Mouse (Mus musculus) fibroblast of lung, adult 2 months (primary cell): ENCODE data around the gene Bpifa5.
"Not testable (repeated sequence)": the region's sequence is repeated elsewhere in the genome, so short reads cannot be mapped to it uniquely, and the experiment has no call there.

ENCODE experiments used
- DNase-seq: peaks from one replicate; pipeline ENCODE4 v3.0.0-alpha.2; 2011; ENCODE audit warnings: low read depth

The Bpifa5 gene

GRCm38 (mm10) chr2:154162307-154162706, at the start of gene Bpifa5:
Gene Bpifa5, plus strand, starts transcription at chr2:154162607.
- no peak for DNase-seq

- DNase-seq: no peak
Observed at GRCm38 (mm10) chr2:154117381-154117780, 45.0 kb upstream of the Bpifa5 start.

GRCm38 (mm10) chr2:154130120-154130519, 32.3 kb upstream of the Bpifa5 start, which contains the start of gene Bpifa3:
Gene Bpifa3, plus strand, starts transcription at chr2:154130336.
- no peak for DNase-seq

GRCm38 (mm10) chr2:154142580-154142979, 19.8 kb upstream of the Bpifa5 start, which contains the start of gene Bpifa1:
Gene Bpifa1, plus strand, starts transcription at chr2:154142880.
- DNase-seq: no peak

GRCm38 (mm10) chr2:154143735-154144134, 18.7 kb upstream of the Bpifa5 start:
- no peak for DNase-seq

GRCm38 (mm10) chr2:154147496-154147895, 14.9 kb upstream of the Bpifa5 start:
- no peak for DNase-seq

GRCm38 (mm10) chr2:154158433-154158832, 4.0 kb upstream of the Bpifa5 start:
- DNase-seq: no peak

- no peak for DNase-seq
Observed at GRCm38 (mm10) chr2:154163306-154163705, 899 bp downstream of the Bpifa5 start.

- DNase-seq: no peak
Observed at GRCm38 (mm10) chr2:154169172-154169571, 6.8 kb downstream of the Bpifa5 start.

GRCm38 (mm10) chr2:154171621-154172020, 9.2 kb downstream of the Bpifa5 start:
- no peak for DNase-seq

GRCm38 (mm10) chr2:154173313-154173712, 10.9 kb downstream of the Bpifa5 start:
- DNase-seq: no peak

GRCm38 (mm10) chr2:154181900-154182299, 19.5 kb downstream of the Bpifa5 start:
- DNase-seq: not testable (repeated sequence)

- not testable (repeated sequence) for DNase-seq
Observed at GRCm38 (mm10) chr2:154183061-154183460, 20.7 kb downstream of the Bpifa5 start.

- no peak for DNase-seq
Observed at GRCm38 (mm10) chr2:154185319-154185718, 22.9 kb downstream of the Bpifa5 start.

- DNase-seq: no peak
Observed at GRCm38 (mm10) chr2:154185748-154186147, 23.3 kb downstream of the Bpifa5 start.

- DNase-seq: no peak
Observed at GRCm38 (mm10) chr2:154187468-154187867, 25.1 kb downstream of the Bpifa5 start.

GRCm38 (mm10) chr2:154189877-154190434, 27.5 kb downstream of the Bpifa5 start:
- no peak for DNase-seq

- DNase-seq: no peak
Observed at GRCm38 (mm10) chr2:154190546-154191258, 28.3 kb downstream of the Bpifa5 start, which contains the start of gene Bpifb1. Gene Bpifb1, plus strand, starts transcription at chr2:154190818.

GRCm38 (mm10) chr2:154192141-154192540, 29.7 kb downstream of the Bpifa5 start:
- no peak for DNase-seq

- no peak for DNase-seq
Observed at GRCm38 (mm10) chr2:154193071-154193470, 30.7 kb downstream of the Bpifa5 start.

GRCm38 (mm10) chr2:154193994-154194504, 31.6 kb downstream of the Bpifa5 start:
- DNase-seq: no peak

GRCm38 (mm10) chr2:154197036-154197435, 34.6 kb downstream of the Bpifa5 start:
- DNase-seq: no peak

GRCm38 (mm10) chr2:154204630-154205029, 42.2 kb downstream of the Bpifa5 start:
- DNase-seq: no peak
